Mouse (Mus musculus): ENCODE measurements around the gene Tmem252. TPM values are rescaled to one million over a fixed set of nuclear protein-coding genes. Genes with fewer than 3 reads are reported as not detected.

Gene Tmem252
- total and polyA plus RNA-seq, 3 experiments: not detected

DNA sequence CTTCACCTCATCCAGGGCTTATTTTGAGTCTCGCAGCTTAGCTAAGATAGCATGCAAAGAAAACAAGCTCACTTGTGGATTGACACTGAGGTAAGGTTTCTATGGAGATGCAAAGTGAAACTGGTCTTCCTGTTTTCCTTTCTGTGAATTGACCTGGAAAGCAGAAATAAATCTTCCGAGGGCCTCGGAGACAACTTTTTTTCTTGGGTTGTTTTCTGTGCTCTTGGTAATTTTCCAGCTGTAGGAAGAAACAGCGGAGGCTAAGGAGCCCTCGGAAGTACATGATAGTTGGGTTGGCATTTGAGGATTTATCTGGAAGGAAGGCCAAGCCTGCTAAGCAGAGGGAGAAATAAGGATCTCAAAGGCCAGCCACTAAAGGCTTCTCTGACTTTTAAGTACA is 24.8 kb downstream of the Tmem252 start:
- DNase-seq (ENCODE audit: low read depth, low spot score): peak; percentile 3
- Histone ChIP-seq H3K9me3 (replicated peaks; ENCODE audit: insufficient read depth, low read length) (no peaks in the 10 kb centered on the region), H3K36me3 (ENCODE audit: control insufficient read depth in 1 of 2, insufficient read depth in 2 of 2, low read length in 2 of 2) (no peaks in the 10 kb centered on the region), H3K9ac (ENCODE audit: control insufficient read depth, low read depth, low read length, poor library complexity, severe bottlenecking) (no peak overlapping the region), H3K27me3 (ENCODE audit: control insufficient read depth in 1 of 2, insufficient read depth in 2 of 2, low read length in 2 of 2) (no peaks in the 10 kb centered on the region), H3K27ac (ENCODE audit: control insufficient read depth, low read depth, low read length) (no peak overlapping the region), H3K4me3 (ENCODE audit: control insufficient read depth in 1 of 2, insufficient read depth in 1 of 2, low read depth in 2 of 2, low read length in 2 of 2) (no peak overlapping the region), H3K79me2 (ENCODE audit: control insufficient read depth, insufficient read depth, low read length, poor library complexity) (no peaks in the 10 kb centered on the region), H3K4me1 (ENCODE audit: control insufficient read depth in 1 of 2, insufficient read depth in 2 of 2, low read length in 2 of 2) (no peaks in the 10 kb centered on the region)
- TF ChIP-seq USF1 (IDR thresholded peaks at IDR 0.05; ENCODE audit: low read depth, low read length): no peak
- no peak for TF ChIP-seq ETS1 (IDR thresholded peaks at IDR 0.05; ENCODE audit: low read depth, low read length)
- no peak for TF ChIP-seq GABPA (IDR thresholded peaks at IDR 0.05; ENCODE audit: low read depth, low read length)
- no peak for TF ChIP-seq ELF1 (IDR thresholded peaks at IDR 0.05; ENCODE audit: low read depth, low read length)

GRCm38 (mm10) chr19:24699196-24699595 is 25.4 kb downstream of the Tmem252 start:
- Histone ChIP-seq H3K27ac (ENCODE audit: control insufficient read depth, low read depth, low read length) (no peak overlapping the region), H3K36me3 (ENCODE audit: control insufficient read depth in 1 of 2, insufficient read depth in 2 of 2, low read length in 2 of 2) (no peaks in the 10 kb centered on the region), H3K9me3 (replicated peaks; ENCODE audit: insufficient read depth, low read length) (no peaks in the 10 kb centered on the region), H3K4me3 (ENCODE audit: control insufficient read depth in 1 of 2, insufficient read depth in 1 of 2, low read depth in 2 of 2, low read length in 2 of 2) (no peak overlapping the region), H3K9ac (ENCODE audit: control insufficient read depth, low read depth, low read length, poor library complexity, severe bottlenecking) (no peak overlapping the region), H3K27me3 (ENCODE audit: control insufficient read depth in 1 of 2, insufficient read depth in 2 of 2, low read length in 2 of 2) (no peaks in the 10 kb centered on the region), H3K4me1 (ENCODE audit: control insufficient read depth in 1 of 2, insufficient read depth in 2 of 2, low read length in 2 of 2) (no peaks in the 10 kb centered on the region), H3K79me2 (ENCODE audit: control insufficient read depth, insufficient read depth, low read length, poor library complexity) (no peaks in the 10 kb centered on the region)
- no peak for TF ChIP-seq MYC (IDR thresholded peaks at IDR 0.05; ENCODE audit: low read depth, low read length)
- no peak for TF ChIP-seq USF1 (IDR thresholded peaks at IDR 0.05; ENCODE audit: low read depth, low read length)
- TF ChIP-seq TCF12 (IDR thresholded peaks at IDR 0.05; ENCODE audit: low read depth, low read length): no peak
- TF ChIP-seq POLR2A (IDR thresholded peaks at IDR 0.05; ENCODE audit: control insufficient read depth in 1 of 2, insufficient read depth in 1 of 2, low read depth in 1 of 2, low read length in 2 of 2, poor library complexity in 1 of 2): no peak
- TF ChIP-seq TBP (IDR thresholded peaks at IDR 0.05; ENCODE audit: low read depth, low read length): no peak
- no peak for TF ChIP-seq MAFK (IDR thresholded peaks at IDR 0.05; ENCODE audit: borderline replicate concordance, low read depth, low read length)
- TF ChIP-seq GATA1 (IDR thresholded peaks at IDR 0.05; ENCODE audit: low read depth, low read length): no peak
- no peak for TF ChIP-seq EP300 (IDR thresholded peaks at IDR 0.05; ENCODE audit: low read depth in 1 of 2, low read length in 2 of 2)
- no peak for TF ChIP-seq ETS1 (IDR thresholded peaks at IDR 0.05; ENCODE audit: low read depth, low read length)
- no peak for TF ChIP-seq UBTF (IDR thresholded peaks at IDR 0.05; ENCODE audit: borderline replicate concordance, insufficient read depth, low read depth, low read length)
- no peak for TF ChIP-seq NRF1 (IDR thresholded peaks at IDR 0.05; ENCODE audit: insufficient read depth, low read depth, low read length, poor library complexity, severe bottlenecking)
- DNase-seq (ENCODE audit: low read depth, low spot score): no peak

GRCm38 (mm10) chr19:24699910-24700309 is 26.1 kb downstream of the Tmem252 start:
- no peaks in the 10 kb centered on the region; a peak in 1 of 4 replicates for H3K27me3 ChIP-seq (ENCODE audit: control insufficient read depth in 1 of 2, insufficient read depth in 2 of 2, low read length in 2 of 2)
- DNase-seq (ENCODE audit: low read depth, low spot score): no peak
- H3K4me3 ChIP-seq (ENCODE audit: control insufficient read depth in 1 of 2, insufficient read depth in 1 of 2, low read depth in 2 of 2, low read length in 2 of 2): no peak overlapping the region
- no peak overlapping the region for H3K9ac ChIP-seq (ENCODE audit: control insufficient read depth, low read depth, low read length, poor library complexity, severe bottlenecking)
- no peak overlapping the region for H3K27ac ChIP-seq (ENCODE audit: control insufficient read depth, low read depth, low read length)
- H3K4me1 ChIP-seq (ENCODE audit: control insufficient read depth in 1 of 2, insufficient read depth in 2 of 2, low read length in 2 of 2): no peaks in the 10 kb centered on the region
- H3K79me2 ChIP-seq (ENCODE audit: control insufficient read depth, insufficient read depth, low read length, poor library complexity): no peaks in the 10 kb centered on the region
- no peaks in the 10 kb centered on the region for H3K9me3 ChIP-seq (replicated peaks; ENCODE audit: insufficient read depth, low read length)
- no peaks in the 10 kb centered on the region for H3K36me3 ChIP-seq (ENCODE audit: control insufficient read depth in 1 of 2, insufficient read depth in 2 of 2, low read length in 2 of 2)
- TF ChIP-seq MYC (IDR thresholded peaks at IDR 0.05; ENCODE audit: low read depth, low read length): no peak
- no peak for TF ChIP-seq RAD21 (IDR thresholded peaks at IDR 0.05; ENCODE audit: low read depth, low read length)
- no peak for TF ChIP-seq POLR2AphosphoS5 (IDR thresholded peaks at IDR 0.05; ENCODE audit: borderline replicate concordance, low read depth, low read length)
- TF ChIP-seq E2F4 (IDR thresholded peaks at IDR 0.05; ENCODE audit: borderline replicate concordance, low read depth, low read length): no peak
- no peak for TF ChIP-seq NRF1 (IDR thresholded peaks at IDR 0.05; ENCODE audit: insufficient read depth, low read depth, low read length, poor library complexity, severe bottlenecking)
- no peak for TF ChIP-seq SMC3 (IDR thresholded peaks at IDR 0.05; ENCODE audit: low read depth, low read length)
- no peak for TF ChIP-seq MAX (IDR thresholded peaks at IDR 0.05; ENCODE audit: low read length)
- no peak for TF ChIP-seq KAT2A (conservative IDR thresholded peaks at IDR 0.05; ENCODE audit: low read depth, low read length)
- no peak for TF ChIP-seq MXI1 (IDR thresholded peaks at IDR 0.05; ENCODE audit: low read depth, low read length)
- no peak for TF ChIP-seq GABPA (IDR thresholded peaks at IDR 0.05; ENCODE audit: low read depth, low read length)
- TF ChIP-seq CHD1 (IDR thresholded peaks at IDR 0.05; ENCODE audit: low read depth, low read length): no peak
- TF ChIP-seq CTCF (IDR thresholded peaks at IDR 0.05 in 2 of 3, conservative IDR thresholded peaks at IDR 0.05 in 1 of 3; ENCODE audit: control insufficient read depth in 1 of 3, insufficient read depth in 1 of 3, low read depth in 2 of 3, low read length in 3 of 3, poor library complexity in 1 of 3, severe bottlenecking in 1 of 3): no peak
- no peak for TF ChIP-seq USF2 (IDR thresholded peaks at IDR 0.05; ENCODE audit: borderline replicate concordance in 1 of 2, insufficient read depth in 1 of 2, low read depth in 1 of 2, low read length in 2 of 2)
- no peak for TF ChIP-seq SIN3A (IDR thresholded peaks at IDR 0.05; ENCODE audit: low read length)
- no peak for TF ChIP-seq ZKSCAN1 (IDR thresholded peaks at IDR 0.05; ENCODE audit: low read depth, low read length)
- no peak for TF ChIP-seq USF1 (IDR thresholded peaks at IDR 0.05; ENCODE audit: low read depth, low read length)
- no peak for TF ChIP-seq ZMIZ1 (IDR thresholded peaks at IDR 0.05; ENCODE audit: low read depth, low read length)
